Mouse (Mus musculus) stomach, postnatal 0 days (tissue): ENCODE results near the gene 5330417C22Rik.

Source experiments
- CTCF ChIP-seq: IDR thresholded peaks from 2 replicates; pipeline ENCODE4 v1.5.1; 2016; ENCODE audit warnings: antibody characterized with exemption, low read depth, mild to moderate bottlenecking, moderate library complexity
- EP300 ChIP-seq: optimal IDR thresholded peaks from 2 replicates; pipeline ENCODE3; 2016; ENCODE audit warnings: antibody characterized with exemption

DNA sequence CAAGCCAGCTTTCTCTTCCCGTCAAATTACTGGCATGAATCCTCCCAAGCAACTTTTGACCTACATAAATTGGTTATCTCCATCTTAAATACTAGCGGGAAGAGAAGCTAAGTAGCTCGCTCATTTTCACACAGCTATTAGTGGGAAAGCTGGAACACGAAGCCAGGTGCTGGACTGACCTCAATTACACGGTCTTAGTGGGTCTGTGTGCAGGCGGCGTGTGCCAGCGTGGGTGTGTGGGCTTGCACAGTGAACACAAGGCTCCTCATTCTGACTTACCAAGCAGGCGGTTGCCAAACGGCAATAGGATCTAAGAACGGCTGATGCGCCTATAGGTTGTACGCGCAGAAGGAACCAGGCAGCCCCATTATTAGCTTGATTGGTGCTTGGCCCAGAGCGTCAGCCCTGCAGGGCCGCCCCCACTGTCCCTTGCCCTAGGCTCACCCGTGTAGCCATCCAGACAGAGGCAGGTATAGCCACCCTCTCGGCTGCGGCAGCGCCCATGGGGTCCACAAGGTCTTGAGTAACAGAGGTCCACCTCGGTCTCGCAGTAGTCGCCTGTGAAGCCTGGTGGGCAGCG, 129.9 kb downstream of the 5330417C22Rik start:
- no peak for TF ChIP-seq EP300
- TF ChIP-seq CTCF: no peak
